Mouse (Mus musculus): ENCODE measurements around the gene Ptgir. TPM values are rescaled to one million over a fixed set of nuclear protein-coding genes. Genes with fewer than 3 reads are reported as not detected.
"Not testable (repeated sequence)": the region's sequence is repeated elsewhere in the genome, so short reads cannot be mapped to it uniquely, and the experiment has no call there.

The Ptgir gene
- polyA plus RNA-seq, 1 experiment from 2014 or later = 0.83 TPM

DNA sequence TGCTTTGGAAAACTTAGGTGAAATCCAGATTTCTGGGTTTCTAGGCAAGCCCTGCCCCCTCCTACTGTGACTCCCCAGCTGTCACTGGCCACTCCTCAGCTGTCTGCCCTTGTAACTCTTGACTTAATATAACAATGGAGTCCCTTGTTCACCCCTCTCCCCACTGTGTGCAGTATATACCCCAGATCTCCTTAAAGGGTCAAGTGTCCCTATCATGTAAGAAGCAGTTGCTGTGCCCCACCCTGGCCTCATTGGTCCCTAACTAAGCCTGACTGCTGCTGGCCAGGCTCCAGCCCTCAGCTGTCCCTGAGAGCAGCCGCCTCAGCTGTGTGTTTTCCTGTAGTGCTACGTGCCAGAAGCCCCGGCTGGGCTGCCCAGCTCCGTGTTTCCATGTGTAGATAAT, 41.7 kb downstream of the Ptgir start:
- H3K4me2 ChIP-seq = peak overlapping the region; percentile 97
- H3K4me3 ChIP-seq = peak overlapping the region; percentile 85
- H3K27ac ChIP-seq = peak overlapping the region; percentile 97
- WGBS = 1% methylated on average over 4 of the region's 4 CpGs
- peak overlapping the region; percentile 93 for H3K9ac ChIP-seq
- no peaks in the 10 kb centered on the region for H3K9me3 ChIP-seq
- H3K4me1 ChIP-seq (replicated peaks) = peaks cover 86% of the 10 kb centered on the region
- H3K36me3 ChIP-seq = peaks cover 10% of the 10 kb centered on the region; the same call in 1 of the 2 replicates
- no peak for ATAC-seq (ENCODE audit: low FRiP score)
- H3K27me3 ChIP-seq = peaks cover 8% of the 10 kb centered on the region; the same call in 1 of the 2 replicates

DNA sequence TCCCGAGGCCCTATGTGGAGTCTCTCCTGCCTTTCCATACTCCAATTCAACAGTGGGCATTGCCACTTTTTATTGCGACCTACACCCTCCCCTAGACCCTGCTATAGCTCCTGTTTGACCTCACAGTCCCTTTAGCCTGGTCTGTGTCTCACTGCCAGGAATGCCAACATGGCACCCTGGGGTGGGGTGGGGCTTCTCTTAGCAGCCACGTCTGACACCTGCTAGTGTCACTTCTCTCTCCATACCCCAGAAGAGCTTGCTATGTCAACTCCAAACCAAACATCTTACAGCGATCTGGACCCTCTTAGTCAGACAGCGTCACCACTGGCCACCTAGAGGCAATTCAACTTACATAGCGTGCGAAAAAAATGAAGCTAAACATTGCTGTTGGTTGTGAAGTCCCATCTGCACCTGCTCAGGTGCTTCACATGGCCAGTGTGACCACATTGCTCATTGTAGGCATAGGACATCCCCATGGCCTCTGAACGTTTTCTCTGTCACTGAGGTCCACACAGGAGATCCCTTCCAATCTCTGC, 42.7 kb downstream of the Ptgir start:
- Histone ChIP-seq H3K36me3 (peaks cover 10% of the 10 kb centered on the region; the same call in 1 of the 2 replicates), H3K4me3 (peak overlapping the region; percentile 85), H3K4me1 (replicated peaks) (peaks cover 76% of the 10 kb centered on the region), H3K4me2 (peak overlapping the region; percentile 97), H3K27ac (peak overlapping the region; percentile 97), H3K9me3 (no peaks in the 10 kb centered on the region), H3K9ac (peak overlapping the region; percentile 93), H3K27me3 (peaks cover 8% of the 10 kb centered on the region; the same call in 1 of the 2 replicates)
- no peak for ATAC-seq (ENCODE audit: low FRiP score)
- 54% methylated on average over 8 of the region's 8 CpGs for WGBS

DNA sequence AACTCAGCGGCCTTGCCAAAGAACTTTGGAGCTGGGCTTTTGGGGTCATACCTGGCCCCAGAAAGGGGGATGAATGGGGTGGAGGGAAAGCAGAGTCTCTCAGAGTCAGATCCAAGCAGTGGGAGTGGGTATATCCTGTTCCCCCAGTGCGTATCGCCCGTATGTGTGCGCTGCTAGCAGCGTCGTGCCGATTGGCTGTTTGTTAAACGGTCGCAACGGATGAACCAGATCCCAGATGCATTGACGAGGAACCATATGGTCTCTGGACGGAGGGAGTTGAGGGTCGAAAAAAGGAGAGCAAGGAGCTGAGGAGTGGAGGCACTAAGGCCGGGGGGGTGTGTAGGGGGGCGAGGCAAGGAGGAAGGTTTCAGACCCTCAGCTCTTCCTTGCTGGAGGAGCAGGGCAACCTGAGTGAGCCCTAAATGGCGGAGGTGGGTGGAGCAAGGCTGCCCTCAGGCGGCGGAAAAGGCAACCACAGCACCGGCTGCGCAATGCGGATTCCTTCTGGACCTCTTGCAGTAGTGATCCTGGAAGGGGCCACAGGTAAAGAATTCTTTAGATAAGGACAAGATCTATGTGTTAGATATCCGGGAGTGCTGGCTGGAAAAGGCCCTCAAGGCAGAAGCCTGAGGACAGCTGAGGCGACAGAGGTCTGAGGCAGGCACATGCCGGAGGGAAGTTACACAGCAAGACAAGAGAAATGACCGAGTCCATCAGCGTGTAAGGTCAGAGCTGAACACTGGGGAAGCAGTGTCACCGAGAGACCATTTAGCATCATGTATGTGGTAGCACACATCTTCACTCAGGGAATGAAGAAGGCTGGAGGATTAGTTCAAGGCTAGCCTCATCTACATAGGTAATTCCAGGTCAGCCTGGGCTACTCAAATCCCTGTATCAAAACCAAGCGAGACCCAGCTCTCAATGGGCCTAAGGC, 43.9 kb downstream of the Ptgir start:
- Histone ChIP-seq H3K27ac (peak overlapping the region; percentile 97), H3K4me3 (peak overlapping the region; percentile 85), H3K9me3 (no peaks in the 10 kb centered on the region), H3K4me2 (peak overlapping the region; percentile 97), H3K27me3 (peaks cover 8% of the 10 kb centered on the region; the same call in 1 of the 2 replicates), H3K4me1 (replicated peaks) (peaks cover 68% of the 10 kb centered on the region), H3K36me3 (peaks cover 10% of the 10 kb centered on the region; the same call in 1 of the 2 replicates), H3K9ac (peak overlapping the region; percentile 93)
- peak; percentile 49 for ATAC-seq (ENCODE audit: low FRiP score)
- 10% methylated on average over 29 of the region's 29 CpGs for WGBS

DNA sequence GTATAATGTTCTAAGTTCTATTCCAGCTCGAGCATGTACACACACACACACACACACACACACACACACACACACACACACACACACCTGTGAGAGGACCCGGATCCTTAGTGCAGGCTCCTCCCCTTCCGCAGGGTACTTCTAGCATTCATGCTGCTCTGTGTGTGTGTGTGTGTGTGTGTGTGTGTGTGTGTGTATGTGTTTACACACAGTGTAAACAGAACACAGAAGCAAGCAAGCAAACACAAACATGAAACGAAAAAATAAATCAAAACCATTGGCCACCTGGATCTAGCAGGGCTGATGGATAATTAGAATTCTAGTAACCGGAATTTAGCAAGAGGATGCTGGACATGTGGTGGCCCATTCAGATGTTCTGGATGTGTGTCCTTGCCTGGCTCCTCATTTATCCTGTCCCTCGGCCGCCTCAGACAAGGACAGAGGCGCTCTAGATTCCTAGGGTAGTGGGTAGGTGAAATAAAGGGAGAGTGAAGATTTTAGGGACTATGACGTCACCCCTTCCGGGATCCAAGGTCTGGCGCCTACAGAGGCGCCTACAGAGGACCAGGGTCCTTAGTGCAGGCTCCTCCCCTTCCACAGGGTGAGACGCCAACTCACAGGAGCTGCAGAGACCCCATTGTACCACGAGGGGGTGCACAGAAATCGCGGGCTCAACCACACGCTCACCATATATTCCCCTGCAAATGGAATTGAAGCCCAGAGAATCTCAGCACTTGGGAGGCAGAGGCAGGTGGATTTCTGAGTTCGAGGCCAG, 44.8 kb downstream of the Ptgir start:
- peak overlapping the region; percentile 97 for H3K27ac ChIP-seq
- peak overlapping the region; percentile 97 for H3K4me2 ChIP-seq
- H3K4me1 ChIP-seq (replicated peaks) = peaks cover 60% of the 10 kb centered on the region
- 31% methylated on average over 18 of the region's 18 CpGs for WGBS
- peak; percentile 33 for ATAC-seq (ENCODE audit: low FRiP score)
- H3K9me3 ChIP-seq = no peaks in the 10 kb centered on the region
- H3K9ac ChIP-seq = no peak overlapping the region; the same call in 1 of the 2 replicates
- peaks cover 8% of the 10 kb centered on the region; the same call in 1 of the 2 replicates for H3K27me3 ChIP-seq
- no peak overlapping the region for H3K4me3 ChIP-seq
- peaks cover 10% of the 10 kb centered on the region; the same call in 1 of the 2 replicates for H3K36me3 ChIP-seq

- H3K9me3 ChIP-seq; H3K36me3 ChIP-seq; H3K4me3 ChIP-seq; H3K9ac ChIP-seq; H3K27me3 ChIP-seq; H3K4me2 ChIP-seq; ATAC-seq (ENCODE audit: low FRiP score); H3K27ac ChIP-seq: not testable (repeated sequence)
- 70% methylated on average over 2 of the region's 2 CpGs for WGBS
- peaks cover 57% of the 10 kb centered on the region for H3K4me1 ChIP-seq (replicated peaks)
Measured at GRCm38 (mm10) chr7:16953776-16954175, 47.5 kb downstream of the Ptgir start.

GRCm38 (mm10) chr7:16955712-16956111, 49.4 kb downstream of the Ptgir start:
- no peaks in the 10 kb centered on the region for H3K27me3 ChIP-seq
- WGBS = 91% methylated on average over 4 of the region's 4 CpGs
- peak overlapping the region; percentile 93 for H3K27ac ChIP-seq
- no peak for ATAC-seq (ENCODE audit: low FRiP score)
- no peak overlapping the region for H3K4me3 ChIP-seq
- no peak overlapping the region for H3K4me2 ChIP-seq
- H3K9me3 ChIP-seq = no peaks in the 10 kb centered on the region
- no peak overlapping the region for H3K9ac ChIP-seq
- 0 out of 2 replicates have a peak, but pooled peaks cover under 1% of the 10 kb centered on the region for H3K36me3 ChIP-seq
- H3K4me1 ChIP-seq (replicated peaks) = peaks cover 56% of the 10 kb centered on the region

GRCm38 (mm10) chr7:16956410-16957265, 50.3 kb downstream of the Ptgir start:
- Histone ChIP-seq H3K4me3 (no peak overlapping the region), H3K27me3 (no peaks in the 10 kb centered on the region), H3K27ac (peak overlapping the region; percentile 93), H3K4me1 (replicated peaks) (peaks cover 59% of the 10 kb centered on the region), H3K36me3 (peaks cover 9% of the 10 kb centered on the region; the same call in 1 of the 2 replicates), H3K4me2 (peak overlapping the region; percentile 36), H3K9ac (peak overlapping the region; percentile 58; the same call in 1 of the 2 replicates), H3K9me3 (no peaks in the 10 kb centered on the region)
- WGBS = 30% methylated on average over 15 of the region's 15 CpGs
- 0 out of 2 replicates have a peak, but pooled peaks have one; percentile 31 for ATAC-seq (ENCODE audit: low FRiP score)

- H3K27ac ChIP-seq = peak within 1 kb of the TSS; percentile 97
- H3K4me2 ChIP-seq = peak within 1 kb of the TSS; percentile 76
- 5% methylated on average over 17 of the region's 17 CpGs for WGBS
- H3K36me3 ChIP-seq = peaks cover 25% of the 10 kb centered on the region
- peaks cover 67% of the 10 kb centered on the region for H3K4me1 ChIP-seq (replicated peaks)
- peak within 1 kb of the TSS; percentile 45 for H3K4me3 ChIP-seq
- peak within 1 kb of the TSS; percentile 70 for H3K9ac ChIP-seq
- peak; percentile 94 for ATAC-seq (ENCODE audit: low FRiP score)
- no peaks in the 10 kb centered on the region for H3K27me3 ChIP-seq
- no peaks in the 10 kb centered on the region for H3K9me3 ChIP-seq
Measured at GRCm38 (mm10) chr7:16959539-16960187, 53.4 kb downstream of the Ptgir start, which contains the start of gene Pnmal1. Gene Pnmal1, plus strand, starts transcription at chr7:16959679.

Measured in hindbrain, embryonic 13.5 days (tissue).